Mouse (Mus musculus): ENCODE measurements around the gene Robo1.

DNA sequence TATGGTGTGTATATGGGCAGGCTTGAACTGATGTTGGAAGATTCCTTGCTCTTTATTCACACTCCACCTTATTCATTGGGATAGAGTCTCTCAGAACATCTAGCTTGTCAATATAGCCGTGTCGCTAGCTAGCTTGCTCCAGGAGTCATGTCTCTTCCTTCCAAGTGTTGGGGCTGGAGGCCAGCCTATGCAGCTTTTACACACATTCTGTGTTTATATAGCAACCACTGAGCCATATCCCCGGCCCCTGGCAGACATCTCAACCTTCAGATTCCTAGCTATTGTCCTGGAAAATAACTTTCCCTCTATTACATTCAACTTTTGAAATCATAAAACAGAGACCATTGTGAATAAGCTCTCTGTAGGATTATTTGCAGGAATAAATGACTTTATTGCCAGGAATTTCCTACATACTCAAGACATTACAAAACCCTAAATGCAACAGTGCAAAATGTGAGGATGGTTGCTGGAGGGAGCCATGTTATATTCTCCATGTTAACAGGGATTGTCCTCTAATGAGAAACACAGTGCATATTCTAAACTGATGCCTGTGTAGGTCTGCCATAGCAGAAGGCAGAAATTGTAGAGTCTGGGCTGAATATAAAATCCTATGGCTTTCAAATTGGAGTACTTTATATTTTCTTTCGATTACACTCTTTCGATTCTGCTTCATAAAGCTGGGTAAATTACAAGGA is 546.9 kb downstream of the Robo1 start:
- no peak for TF ChIP-seq CTCF (IDR thresholded peaks at IDR 0.05; ENCODE audit: control insufficient read depth, insufficient read depth, insufficient replicate concordance, low read depth, low read length)
- no peak for TF ChIP-seq POLR2A (IDR thresholded peaks at IDR 0.05; ENCODE audit: control insufficient read depth, low read depth, low read length)
